Mouse (Mus musculus) megakaryocyte, embryonic 14.5 days (primary cell): Measurements from ENCODE around the gene Gng7.

ENCODE experiments used
- FLI1 ChIP-seq: IDR thresholded peaks from 2 replicates; pipeline ENCODE4 v1.6.1; 2012; ENCODE audit warnings: low read length, inconsistent platforms, mixed read lengths
- GATA1 ChIP-seq: IDR thresholded peaks from 3 replicates; pipeline ENCODE4 v1.6.1; 2012; ENCODE audit warnings: mixed read lengths, low read length, inconsistent platforms, borderline replicate concordance

DNA sequence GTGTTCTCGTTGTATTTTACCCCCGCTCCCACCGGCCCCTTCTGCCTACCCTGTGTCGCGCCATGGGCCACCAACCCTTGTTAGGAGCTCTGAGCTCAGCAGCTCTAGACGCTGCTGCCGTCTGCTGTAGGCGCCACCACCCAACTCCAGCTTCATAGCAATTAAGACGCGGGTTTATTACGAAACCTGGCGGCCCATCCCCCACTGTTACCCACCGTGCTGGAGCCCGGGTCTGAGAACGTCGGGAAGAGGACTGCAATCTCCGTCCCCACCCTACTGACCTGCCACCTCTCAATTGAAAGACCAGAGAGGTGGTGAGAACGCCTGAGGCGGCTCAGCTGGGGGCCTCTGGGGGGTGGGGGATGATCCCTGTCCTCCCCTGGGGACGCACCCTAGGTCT, 82.5 kb downstream of the Gng7 start:
- no peak for TF ChIP-seq GATA1
- TF ChIP-seq FLI1, result no peak
